Mouse (Mus musculus) forebrain, embryonic 15.5 days (tissue): ENCODE results near the gene Agtr1a. TPM values are rescaled to one million over a fixed set of nuclear protein-coding genes. Genes with fewer than 3 reads are reported as not detected.
A peak's percentile ranks its signal among the peaks of the same experiment; 100 is the strongest.

Experiments
- ATAC-seq: fragments of 200-750 bp; cut with Nextera tagmentation; replicated peaks from 2 replicates; pipeline ENCODE4 v1.8.0; 2017; ENCODE audit warnings: mild to moderate bottlenecking, moderate TSS enrichment, moderate library complexity
- H3K27ac ChIP-seq: fragments of 300-500 bp; sonication (generic); replicated peaks from 2 replicates; pipeline ENCODE4 v1.5.1; 2015; ENCODE audit warnings: mild to moderate bottlenecking, inconsistent platforms
- H3K27me3 ChIP-seq: fragments of 300-500 bp; sonication (generic); 2 replicates; pipeline ENCODE4 v1.6.1; 2015; ENCODE audit warnings: inconsistent platforms
- H3K36me3 ChIP-seq: fragments of 300-500 bp; sonication (generic); 2 replicates; pipeline ENCODE4 v1.6.1; 2015; ENCODE audit warnings: mild to moderate bottlenecking, inconsistent platforms
- H3K4me1 ChIP-seq: fragments of 300-500 bp; sonication (generic); 2 replicates; pipeline ENCODE4 v1.6.1; 2015; ENCODE audit warnings: inconsistent platforms
- H3K4me2 ChIP-seq: fragments of 300-500 bp; sonication (generic); replicated peaks from 2 replicates; pipeline ENCODE4 v1.6.1; 2015; ENCODE audit warnings: mild to moderate bottlenecking, inconsistent platforms
- H3K4me3 ChIP-seq: fragments of 300-500 bp; sonication (generic); 2 replicates; pipeline ENCODE4 v1.5.1; 2015; ENCODE audit warnings: mild to moderate bottlenecking, inconsistent platforms
- H3K9ac ChIP-seq: fragments of 300-500 bp; sonication (generic); replicated peaks from 2 replicates; pipeline ENCODE4 v1.6.1; 2015; ENCODE audit warnings: mild to moderate bottlenecking, inconsistent platforms
- H3K9me3 ChIP-seq: fragments of 300-500 bp; sonication (generic); 2 replicates; pipeline ENCODE4 v1.6.1; 2016; ENCODE audit warnings: inconsistent platforms
- WGBS: fragments of 180-500 bp; shearing (Covaris S2); methylation state at CpG from one replicate; pipeline ENCODE4 v1.1.7; 2015; ENCODE audit warnings: mixed read lengths; 5-methylcytosine and 5-hydroxymethylcytosine counted together
- polyA plus RNA-seq: library from polyadenylated mRNA; unstranded; fragments of >200 nt; fragmentation: Nextera tagmentation; extraction: Ambion mirVana; gene quantifications from 2 replicates; pipeline ENCODE4 v1.2.1, GENCODE M21; 2015

Gene Agtr1a
- polyA plus RNA-seq, 1 experiment from 2014 or later: 0.69 TPM

- H3K4me3 ChIP-seq: no peak overlapping the region
- H3K36me3 ChIP-seq: no peaks in the 10 kb centered on the region
- H3K27me3 ChIP-seq: no peaks in the 10 kb centered on the region
- WGBS: 88% methylated on average over 11 of the region's 11 CpGs
- 0 out of 2 replicates have a peak, but pooled peaks cover 5% of the 10 kb centered on the region for H3K4me1 ChIP-seq
- no peak overlapping the region for H3K9ac ChIP-seq
- no peak overlapping the region for H3K27ac ChIP-seq
- no peaks in the 10 kb centered on the region for H3K9me3 ChIP-seq
- ATAC-seq: no peak
- no peak overlapping the region for H3K4me2 ChIP-seq
These were observed 9.2 kb downstream of the Agtr1a start for GRCm38 (mm10) chr13:30345427-30345913.

GRCm38 (mm10) chr13:30346881-30347280 is 10.6 kb downstream of the Agtr1a start:
- no peak overlapping the region for H3K27ac ChIP-seq
- WGBS: 86% methylated on average over 4 of the region's 4 CpGs
- H3K4me1 ChIP-seq: 0 out of 2 replicates have a peak, but pooled peaks cover 5% of the 10 kb centered on the region
- H3K36me3 ChIP-seq: no peaks in the 10 kb centered on the region
- no peak overlapping the region for H3K4me2 ChIP-seq
- H3K4me3 ChIP-seq: no peak overlapping the region
- no peak overlapping the region for H3K9ac ChIP-seq
- H3K9me3 ChIP-seq: no peaks in the 10 kb centered on the region
- no peak for ATAC-seq
- H3K27me3 ChIP-seq: no peaks in the 10 kb centered on the region

- Histone ChIP-seq H3K9ac (no peak overlapping the region), H3K27ac (no peak overlapping the region), H3K4me1 (no peaks in the 10 kb centered on the region), H3K27me3 (no peaks in the 10 kb centered on the region), H3K36me3 (no peaks in the 10 kb centered on the region), H3K9me3 (no peaks in the 10 kb centered on the region), H3K4me2 (no peak overlapping the region), H3K4me3 (no peak overlapping the region)
- ATAC-seq: no peak
These were observed 12.1 kb downstream of the Agtr1a start for GRCm38 (mm10) chr13:30348306-30348705.

- Histone ChIP-seq H3K36me3 (no peaks in the 10 kb centered on the region), H3K4me2 (no peak overlapping the region), H3K4me3 (no peak overlapping the region), H3K27ac (no peak overlapping the region), H3K9ac (no peak overlapping the region), H3K9me3 (no peaks in the 10 kb centered on the region), H3K4me1 (no peaks in the 10 kb centered on the region), H3K27me3 (no peaks in the 10 kb centered on the region)
- no peak for ATAC-seq
- 29% methylated on average over 13 of the region's 13 CpGs for WGBS
These were observed 15.7 kb downstream of the Agtr1a start for GRCm38 (mm10) chr13:30351966-30352365.

- no peak overlapping the region for H3K9ac ChIP-seq
- WGBS: 79% methylated on average over 6 of the region's 6 CpGs
- no peaks in the 10 kb centered on the region for H3K27me3 ChIP-seq
- no peaks in the 10 kb centered on the region for H3K36me3 ChIP-seq
- no peak overlapping the region for H3K27ac ChIP-seq
- H3K4me3 ChIP-seq: no peak overlapping the region
- no peaks in the 10 kb centered on the region for H3K9me3 ChIP-seq
- no peak overlapping the region for H3K4me2 ChIP-seq
- no peak for ATAC-seq
- H3K4me1 ChIP-seq: no peaks in the 10 kb centered on the region
These were observed 18.8 kb downstream of the Agtr1a start for GRCm38 (mm10) chr13:30354991-30355580.

- H3K27ac ChIP-seq: no peak overlapping the region
- H3K4me2 ChIP-seq: no peak overlapping the region
- H3K4me3 ChIP-seq: no peak overlapping the region
- no peaks in the 10 kb centered on the region for H3K27me3 ChIP-seq
- no peaks in the 10 kb centered on the region for H3K9me3 ChIP-seq
- 97% methylated on average over 2 of the region's 2 CpGs for WGBS
- H3K36me3 ChIP-seq: no peaks in the 10 kb centered on the region
- no peak overlapping the region for H3K9ac ChIP-seq
- no peak for ATAC-seq
- H3K4me1 ChIP-seq: 0 out of 2 replicates have a peak, but pooled peaks cover under 1% of the 10 kb centered on the region
These were observed 19.7 kb downstream of the Agtr1a start for GRCm38 (mm10) chr13:30355979-30356378.

- Histone ChIP-seq H3K4me2 (no peak overlapping the region), H3K36me3 (no peaks in the 10 kb centered on the region), H3K27me3 (no peaks in the 10 kb centered on the region), H3K9ac (no peak overlapping the region), H3K9me3 (no peaks in the 10 kb centered on the region), H3K4me3 (no peak overlapping the region), H3K27ac (no peak overlapping the region), H3K4me1 (0 out of 2 replicates have a peak, but pooled peaks cover 4% of the 10 kb centered on the region)
- WGBS: 69% methylated on average over 4 of the region's 4 CpGs
- no peak for ATAC-seq
These were observed 22.4 kb downstream of the Agtr1a start for GRCm38 (mm10) chr13:30358456-30359168.

- WGBS: 70% methylated on average over 2 of the region's 2 CpGs
- Histone ChIP-seq H3K4me1 (0 out of 2 replicates have a peak, but pooled peaks cover 4% of the 10 kb centered on the region), H3K27ac (no peak overlapping the region), H3K4me2 (no peak overlapping the region), H3K9me3 (no peaks in the 10 kb centered on the region), H3K27me3 (no peaks in the 10 kb centered on the region), H3K4me3 (no peak overlapping the region), H3K9ac (no peak overlapping the region), H3K36me3 (no peaks in the 10 kb centered on the region)
- ATAC-seq: no peak
These were observed 23.6 kb downstream of the Agtr1a start for GRCm38 (mm10) chr13:30359886-30360285.

- Histone ChIP-seq H3K4me1 (0 out of 2 replicates have a peak, but pooled peaks cover 4% of the 10 kb centered on the region), H3K27ac (no peak overlapping the region), H3K27me3 (no peaks in the 10 kb centered on the region), H3K9me3 (no peaks in the 10 kb centered on the region), H3K4me3 (no peak overlapping the region), H3K4me2 (no peak overlapping the region), H3K9ac (no peak overlapping the region), H3K36me3 (no peaks in the 10 kb centered on the region)
- 25% methylated on average over 5 of the region's 5 CpGs for WGBS
- ATAC-seq: peak; percentile 75
These were observed 24.8 kb downstream of the Agtr1a start for GRCm38 (mm10) chr13:30361002-30361401.

- Histone ChIP-seq H3K4me3 (no peak overlapping the region), H3K9ac (no peak overlapping the region), H3K4me2 (no peak overlapping the region), H3K4me1 (0 out of 2 replicates have a peak, but pooled peaks cover 4% of the 10 kb centered on the region), H3K9me3 (no peaks in the 10 kb centered on the region), H3K27ac (no peak overlapping the region), H3K36me3 (no peaks in the 10 kb centered on the region), H3K27me3 (no peaks in the 10 kb centered on the region)
- no peak for ATAC-seq
- WGBS: 86% methylated on average over 6 of the region's 6 CpGs
These were observed 25.8 kb downstream of the Agtr1a start for GRCm38 (mm10) chr13:30362048-30362447.

- WGBS: 82% methylated on average over 11 of the region's 11 CpGs
- Histone ChIP-seq H3K27me3 (no peaks in the 10 kb centered on the region), H3K4me3 (no peak overlapping the region), H3K9ac (no peak overlapping the region), H3K4me2 (no peak overlapping the region), H3K36me3 (no peaks in the 10 kb centered on the region), H3K27ac (no peak overlapping the region), H3K9me3 (no peaks in the 10 kb centered on the region), H3K4me1 (0 out of 2 replicates have a peak, but pooled peaks cover 4% of the 10 kb centered on the region)
- ATAC-seq: no peak
These were observed 27.9 kb downstream of the Agtr1a start for GRCm38 (mm10) chr13:30364097-30364625.

GRCm38 (mm10) chr13:30364780-30365179 is 28.5 kb downstream of the Agtr1a start:
- no peak overlapping the region for H3K4me3 ChIP-seq
- H3K27me3 ChIP-seq: no peaks in the 10 kb centered on the region
- H3K27ac ChIP-seq: no peak overlapping the region
- H3K9ac ChIP-seq: no peak overlapping the region
- ATAC-seq: no peak
- no peaks in the 10 kb centered on the region for H3K9me3 ChIP-seq
- no peaks in the 10 kb centered on the region for H3K36me3 ChIP-seq
- H3K4me1 ChIP-seq: 0 out of 2 replicates have a peak, but pooled peaks cover 4% of the 10 kb centered on the region
- 88% methylated on average over 9 of the region's 9 CpGs for WGBS
- H3K4me2 ChIP-seq: no peak overlapping the region
